Mouse (Mus musculus) bone marrow macrophage, adult 2 months (primary cell): ENCODE results near the gene Gm28043.

Experiments
- CTCF ChIP-seq: IDR thresholded peaks from 2 replicates; pipeline ENCODE4 v1.5.1; 2012; ENCODE audit warnings: low read depth, mild to moderate bottlenecking, low read length, moderate library complexity
- POLR2A ChIP-seq: IDR thresholded peaks from 2 replicates; pipeline ENCODE4 v1.6.1; 2012; ENCODE audit warnings: mild to moderate bottlenecking, low read depth, low read length, borderline replicate concordance

DNA sequence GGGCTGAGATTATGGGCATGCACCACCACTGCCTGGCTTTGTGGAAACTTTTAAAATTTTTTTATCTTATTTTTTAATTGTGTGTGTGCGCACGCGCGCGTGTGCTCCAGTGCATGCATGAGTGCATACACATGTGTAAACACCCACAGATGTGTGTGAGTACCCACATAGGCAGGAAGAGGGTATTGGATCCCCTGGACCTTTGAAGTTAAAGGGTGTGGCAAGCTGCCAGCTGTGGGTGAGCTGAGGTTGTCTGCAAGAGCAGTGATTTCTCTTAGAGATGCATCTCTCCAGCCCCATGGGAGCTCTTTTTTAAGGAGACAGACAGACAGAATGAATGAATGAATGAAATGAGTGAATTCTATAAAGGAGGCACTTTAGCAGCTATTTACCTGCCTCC is 49.2 kb upstream of the Gm28043 start:
- TF ChIP-seq CTCF (no peak), POLR2A (no peak)
